Mouse (Mus musculus): Measurements from ENCODE around the gene Katnal1.

DNA sequence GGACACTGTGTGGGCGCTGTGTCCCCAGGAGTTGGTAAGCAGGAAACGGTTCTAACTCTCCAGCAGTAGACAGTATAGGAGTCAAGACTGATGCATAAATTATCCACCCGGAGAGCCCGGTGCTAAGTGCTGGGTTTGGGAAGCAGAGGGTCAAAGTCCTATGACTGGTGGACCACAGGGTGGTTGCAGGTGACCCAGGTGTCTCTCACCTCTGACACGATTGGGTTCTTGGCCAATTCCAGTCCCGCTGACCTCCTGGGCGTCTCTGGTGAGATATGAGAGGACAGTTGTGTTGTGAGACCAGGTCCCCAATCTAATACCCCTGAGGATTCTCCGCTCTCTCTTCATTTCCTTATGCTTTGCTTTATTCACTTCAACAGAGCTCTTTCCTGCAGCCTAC is 74.1 kb downstream of the Katnal1 start:
- TF ChIP-seq CTCF (IDR thresholded peaks at IDR 0.05; ENCODE audit: low read depth), result no peak
- TF ChIP-seq EP300 (IDR thresholded peaks at IDR 0.05; ENCODE audit: low read depth), result no peak

All from heart, postnatal 0 days (tissue).